Mouse (Mus musculus): ENCODE measurements at regions not wholly inside any gene's neighbourhood (a gene's known extent, or its start where the extent isn't known, plus 50 kb on each side); places are given as distances from the start of the nearest gene placed in this dataset.

DNA sequence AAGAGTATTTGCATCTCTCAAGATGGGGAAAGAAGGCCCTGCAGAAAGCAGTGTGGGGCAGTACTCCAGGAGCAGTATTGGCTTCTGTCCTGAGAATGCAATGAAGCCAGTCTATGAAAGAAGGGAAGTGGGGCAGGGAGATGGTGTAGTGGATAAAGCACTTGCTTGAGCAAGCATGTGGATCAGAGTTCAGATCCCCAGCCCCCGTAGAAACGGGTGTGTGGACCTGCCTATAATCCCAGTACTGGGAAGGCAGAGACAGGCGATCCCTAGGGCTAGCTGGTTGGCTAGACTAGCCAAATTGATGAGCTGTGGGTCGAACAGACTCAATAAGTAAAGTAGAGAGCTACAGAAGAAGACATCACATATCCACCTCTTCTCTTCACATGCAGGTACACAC, 211.6 kb downstream of the Mex3b start:
- no peak for ATAC-seq (ENCODE audit: low read depth)
- Histone ChIP-seq H3K27ac (ENCODE audit: low read length) (no peak overlapping the region), H3K4me3 (ENCODE audit: low read depth, low read length) (no peak overlapping the region), H3K9ac (ENCODE audit: low read depth, low read length) (no peak overlapping the region), H3K9me3 (replicated peaks; ENCODE audit: control insufficient read depth, low read length) (no peaks in the 10 kb centered on the region), H3K4me1 (ENCODE audit: control insufficient read depth, low read depth, low read length) (no peaks in the 10 kb centered on the region; the same call in 1 of the 2 replicates), H3K36me3 (ENCODE audit: control insufficient read depth, insufficient read depth) (no peaks in the 10 kb centered on the region), H3K27me3 (ENCODE audit: control insufficient read depth, insufficient read depth, low read depth, low read length) (no peaks in the 10 kb centered on the region), H3K4me2 (ENCODE audit: low read depth, low read length) (no peak overlapping the region)
- WGBS (ENCODE audit: insufficient replicate concordance): 49% methylated on average over 4 of the region's 4 CpGs

DNA sequence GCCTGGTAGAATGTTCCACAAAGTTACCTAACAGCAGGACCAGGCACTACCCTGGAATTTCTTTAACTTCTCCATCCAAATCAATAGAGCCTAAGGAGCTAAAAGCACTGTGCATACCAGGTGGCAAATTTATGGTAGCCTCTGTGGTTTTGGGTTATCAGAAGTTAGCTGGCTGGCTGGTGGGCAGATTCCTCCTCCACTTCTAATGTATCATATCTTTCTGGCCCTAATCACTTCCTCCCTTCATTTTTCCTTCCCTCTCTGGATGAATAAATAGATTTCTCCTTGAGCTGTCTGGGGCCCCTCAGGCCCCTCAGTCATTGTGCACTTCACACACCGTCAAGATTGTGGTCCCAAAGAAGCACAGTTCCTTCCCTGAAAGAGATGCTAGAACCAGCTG, 212.7 kb downstream of the Mex3b start:
- H3K27ac ChIP-seq (ENCODE audit: low read length): no peak overlapping the region
- H3K9me3 ChIP-seq (replicated peaks; ENCODE audit: control insufficient read depth, low read length): no peaks in the 10 kb centered on the region
- H3K4me1 ChIP-seq (ENCODE audit: control insufficient read depth, low read depth, low read length): no peaks in the 10 kb centered on the region
- no peaks in the 10 kb centered on the region for H3K27me3 ChIP-seq (ENCODE audit: control insufficient read depth, insufficient read depth, low read depth, low read length)
- H3K4me3 ChIP-seq (ENCODE audit: low read depth, low read length): no peak overlapping the region
- 20% methylated on average over 1 of the region's 1 CpGs for WGBS (ENCODE audit: insufficient replicate concordance)
- no peak overlapping the region for H3K4me2 ChIP-seq (ENCODE audit: low read depth, low read length)
- H3K9ac ChIP-seq (ENCODE audit: low read depth, low read length): no peak overlapping the region
- no peak for ATAC-seq (ENCODE audit: low read depth)
- no peaks in the 10 kb centered on the region for H3K36me3 ChIP-seq (ENCODE audit: control insufficient read depth, insufficient read depth)

DNA sequence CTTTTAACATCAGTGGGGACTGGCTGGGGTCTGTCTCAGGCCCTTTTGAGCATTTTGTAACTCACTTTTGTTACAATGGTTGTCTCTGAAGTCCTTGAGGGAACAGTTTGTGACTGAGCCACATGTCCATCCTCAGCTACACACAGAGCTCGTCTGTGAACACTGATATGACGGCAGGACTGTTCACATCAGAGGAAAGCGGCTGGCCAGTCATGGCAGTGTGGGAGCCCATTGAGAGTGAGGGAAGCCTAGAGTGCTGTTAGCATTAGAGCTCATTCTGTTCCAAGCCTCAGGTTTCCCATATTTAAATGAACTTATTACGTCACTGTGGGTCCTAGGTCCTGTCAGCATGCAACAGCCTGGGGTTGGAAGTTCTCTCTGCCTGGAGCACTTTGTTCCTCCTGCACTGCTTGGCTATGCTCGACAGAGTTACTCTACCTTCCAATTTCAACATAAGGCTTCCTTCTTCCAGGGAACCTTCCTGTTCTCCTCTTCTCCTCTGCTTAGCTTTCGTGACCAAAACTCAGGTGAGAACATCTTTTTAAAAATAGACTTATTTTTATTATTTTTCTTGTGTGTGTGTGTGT, 217.5 kb downstream of the Mex3b start:
- Histone ChIP-seq H3K4me3 (ENCODE audit: low read depth, low read length) (no peak overlapping the region), H3K4me2 (ENCODE audit: low read depth, low read length) (no peak overlapping the region), H3K9ac (ENCODE audit: low read depth, low read length) (no peak overlapping the region), H3K9me3 (replicated peaks; ENCODE audit: control insufficient read depth, low read length) (no peaks in the 10 kb centered on the region), H3K27ac (ENCODE audit: low read length) (no peak overlapping the region), H3K4me1 (ENCODE audit: control insufficient read depth, low read depth, low read length) (no peaks in the 10 kb centered on the region), H3K36me3 (ENCODE audit: control insufficient read depth, insufficient read depth) (no peaks in the 10 kb centered on the region), H3K27me3 (ENCODE audit: control insufficient read depth, insufficient read depth, low read depth, low read length) (no peaks in the 10 kb centered on the region)
- WGBS (ENCODE audit: insufficient replicate concordance): 29% methylated on average over 6 of the region's 6 CpGs
- ATAC-seq (ENCODE audit: low read depth): no peak

DNA sequence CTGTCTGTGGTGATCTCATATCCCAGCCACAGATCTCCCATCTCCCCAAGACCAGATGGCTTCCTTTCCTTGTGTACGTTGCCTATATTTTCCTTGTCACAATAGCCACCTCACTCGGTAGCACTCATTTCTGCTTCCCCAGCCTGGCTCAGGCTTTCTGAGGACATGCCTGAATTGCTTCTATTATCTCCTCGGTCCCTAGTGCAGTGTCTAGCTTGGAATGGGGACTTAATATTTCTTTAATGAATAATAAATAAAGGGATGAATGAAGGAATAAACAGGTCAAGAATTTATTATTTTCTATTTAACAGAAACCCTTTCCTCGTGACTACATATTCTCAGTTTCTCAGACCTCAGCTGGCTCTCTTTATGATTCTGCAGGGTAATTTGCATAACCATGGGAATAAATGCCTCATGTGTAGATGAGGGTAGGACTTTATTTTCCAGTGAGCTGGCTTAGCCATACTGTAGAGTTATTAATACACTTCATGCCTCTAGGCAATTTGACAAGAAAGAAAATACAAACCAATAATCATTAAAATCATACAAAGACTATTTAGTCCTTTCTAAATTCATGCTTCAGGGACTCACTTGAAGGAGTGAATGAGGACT, 218.5 kb downstream of the Mex3b start:
- Histone ChIP-seq H3K27ac (ENCODE audit: low read length) (no peak overlapping the region), H3K36me3 (ENCODE audit: control insufficient read depth, insufficient read depth) (no peaks in the 10 kb centered on the region), H3K9me3 (replicated peaks; ENCODE audit: control insufficient read depth, low read length) (no peaks in the 10 kb centered on the region), H3K4me3 (ENCODE audit: low read depth, low read length) (no peak overlapping the region), H3K4me2 (ENCODE audit: low read depth, low read length) (no peak overlapping the region), H3K27me3 (ENCODE audit: control insufficient read depth, insufficient read depth, low read depth, low read length) (no peaks in the 10 kb centered on the region), H3K4me1 (ENCODE audit: control insufficient read depth, low read depth, low read length) (no peaks in the 10 kb centered on the region), H3K9ac (ENCODE audit: low read depth, low read length) (no peak overlapping the region)
- ATAC-seq (ENCODE audit: low read depth): no peak
- 43% methylated on average over 4 of the region's 4 CpGs for WGBS (ENCODE audit: insufficient replicate concordance)

DNA sequence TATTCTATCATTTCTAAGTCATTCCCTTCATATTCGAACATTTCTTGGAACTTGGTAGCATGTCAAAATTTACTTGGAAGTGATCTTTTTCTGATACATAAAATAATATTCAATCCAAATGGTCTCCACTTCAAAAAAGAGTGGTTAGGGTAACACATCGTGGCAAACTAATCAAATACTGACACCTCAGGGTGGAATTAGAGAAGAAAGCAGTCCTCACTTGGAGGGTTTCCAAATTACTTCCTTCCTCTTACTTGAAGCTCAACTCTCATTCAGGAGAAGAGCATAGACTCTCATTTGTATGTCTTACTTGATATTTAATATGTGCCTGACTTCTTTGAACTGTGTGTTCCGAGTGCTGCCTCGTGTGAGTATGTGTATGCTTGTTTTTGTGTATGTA, 220.3 kb downstream of the Mex3b start:
- no peak overlapping the region for H3K4me3 ChIP-seq (ENCODE audit: low read depth, low read length)
- no peaks in the 10 kb centered on the region for H3K4me1 ChIP-seq (ENCODE audit: control insufficient read depth, low read depth, low read length)
- H3K9ac ChIP-seq (ENCODE audit: low read depth, low read length): no peak overlapping the region
- H3K9me3 ChIP-seq (replicated peaks; ENCODE audit: control insufficient read depth, low read length): no peaks in the 10 kb centered on the region
- no peaks in the 10 kb centered on the region for H3K36me3 ChIP-seq (ENCODE audit: control insufficient read depth, insufficient read depth)
- H3K4me2 ChIP-seq (ENCODE audit: low read depth, low read length): no peak overlapping the region
- ATAC-seq (ENCODE audit: low read depth): no peak
- H3K27me3 ChIP-seq (ENCODE audit: control insufficient read depth, insufficient read depth, low read depth, low read length): no peaks in the 10 kb centered on the region
- no peak overlapping the region for H3K27ac ChIP-seq (ENCODE audit: low read length)
- WGBS (ENCODE audit: insufficient replicate concordance): 36% methylated on average over 4 of the region's 4 CpGs

DNA sequence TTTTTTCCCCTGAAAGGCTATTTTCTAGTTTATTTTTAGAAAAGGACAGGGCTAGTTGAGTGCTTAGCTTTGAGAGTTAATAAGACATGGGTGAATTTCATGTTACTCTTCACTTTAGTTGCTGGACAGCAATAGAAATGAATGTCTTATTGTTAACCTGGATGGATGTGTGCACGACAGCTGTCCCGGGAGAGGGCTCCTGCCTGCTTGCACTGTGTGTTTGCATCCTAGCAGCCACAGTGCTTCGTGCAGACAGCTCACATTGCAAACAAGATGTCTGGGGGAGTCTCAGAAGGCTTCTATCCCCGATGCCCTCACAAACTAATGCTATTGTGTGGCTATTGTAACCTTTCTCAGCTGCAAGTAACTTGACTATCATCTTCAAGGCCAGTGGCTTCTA, 221.0 kb downstream of the Mex3b start:
- no peaks in the 10 kb centered on the region for H3K4me1 ChIP-seq (ENCODE audit: control insufficient read depth, low read depth, low read length)
- H3K9me3 ChIP-seq (replicated peaks; ENCODE audit: control insufficient read depth, low read length): no peaks in the 10 kb centered on the region
- H3K9ac ChIP-seq (ENCODE audit: low read depth, low read length): no peak overlapping the region
- WGBS (ENCODE audit: insufficient replicate concordance): 49% methylated on average over 4 of the region's 4 CpGs
- no peak overlapping the region for H3K4me3 ChIP-seq (ENCODE audit: low read depth, low read length)
- ATAC-seq (ENCODE audit: low read depth): no peak
- H3K27ac ChIP-seq (ENCODE audit: low read length): no peak overlapping the region
- no peak overlapping the region for H3K4me2 ChIP-seq (ENCODE audit: low read depth, low read length)
- no peaks in the 10 kb centered on the region for H3K27me3 ChIP-seq (ENCODE audit: control insufficient read depth, insufficient read depth, low read depth, low read length)
- no peaks in the 10 kb centered on the region for H3K36me3 ChIP-seq (ENCODE audit: control insufficient read depth, insufficient read depth)

DNA sequence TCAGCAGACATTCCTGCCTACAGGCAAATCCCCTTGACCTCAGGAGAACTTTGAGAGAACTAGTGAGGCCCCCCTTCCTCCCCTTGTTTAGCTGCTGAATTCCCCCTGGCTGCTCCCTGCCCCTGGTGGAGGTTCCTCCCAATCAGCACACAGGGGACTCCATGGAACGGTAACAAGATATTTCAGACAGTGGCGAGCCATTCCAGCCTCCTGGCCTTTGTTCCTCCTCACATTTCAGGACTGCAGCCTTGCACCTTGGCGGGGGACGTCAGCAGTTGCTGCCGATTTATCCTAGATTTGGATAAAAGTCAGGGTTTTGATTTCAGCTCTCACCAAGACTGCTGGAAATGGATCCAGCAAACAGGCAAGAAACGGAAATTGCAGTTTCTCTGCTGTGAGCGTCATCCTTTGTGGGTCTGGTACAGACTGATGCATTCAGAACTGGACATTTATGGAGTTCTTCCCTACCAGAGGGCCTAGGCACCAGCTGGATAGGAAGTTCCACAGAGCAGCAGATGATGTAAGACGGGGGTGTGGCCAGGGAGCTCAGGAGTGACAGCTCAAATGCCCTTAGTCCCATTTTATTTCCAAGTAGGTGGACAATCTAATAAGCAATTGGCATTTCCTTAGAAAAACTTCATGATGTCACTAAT, 222.3 kb downstream of the Mex3b start:
- no peak for ATAC-seq (ENCODE audit: low read depth)
- no peak overlapping the region for H3K4me2 ChIP-seq (ENCODE audit: low read depth, low read length)

DNA sequence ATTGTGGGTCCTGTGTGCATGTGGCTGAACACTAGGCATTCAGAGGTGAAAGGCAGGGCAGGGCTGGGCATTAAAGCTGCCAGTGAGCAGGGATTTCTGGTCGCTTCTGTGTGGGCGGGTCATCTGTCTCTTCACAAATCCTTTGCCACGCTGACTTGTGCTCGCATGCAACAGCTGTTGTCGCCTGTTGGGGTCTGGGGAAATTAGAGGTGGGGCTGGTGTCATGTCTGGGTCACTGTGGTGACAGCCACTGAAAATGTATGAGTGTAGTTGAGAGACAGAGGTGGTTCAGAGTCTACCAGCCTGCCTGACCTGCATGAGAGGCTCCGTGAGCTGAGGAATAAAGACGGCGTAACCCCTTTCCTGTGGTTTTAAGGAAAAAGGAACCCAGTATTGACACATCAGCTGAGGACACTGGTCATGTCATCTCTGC, 226.8 kb downstream of the Mex3b start:
- ATAC-seq (ENCODE audit: low read depth): no peak
- Histone ChIP-seq H3K4me3 (ENCODE audit: low read depth, low read length) (no peak overlapping the region), H3K4me2 (ENCODE audit: low read depth, low read length) (no peak overlapping the region), H3K27ac (ENCODE audit: low read length) (no peak overlapping the region), H3K9ac (ENCODE audit: low read depth, low read length) (no peak overlapping the region), H3K4me1 (ENCODE audit: control insufficient read depth, low read depth, low read length) (no peaks in the 10 kb centered on the region), H3K9me3 (replicated peaks; ENCODE audit: control insufficient read depth, low read length) (no peaks in the 10 kb centered on the region), H3K36me3 (ENCODE audit: control insufficient read depth, insufficient read depth) (no peaks in the 10 kb centered on the region), H3K27me3 (ENCODE audit: control insufficient read depth, insufficient read depth, low read depth, low read length) (no peaks in the 10 kb centered on the region)
- 23% methylated on average over 8 of the region's 8 CpGs for WGBS (ENCODE audit: insufficient replicate concordance)

More for the DNA sequence above, 222.3 kb downstream of the Mex3b start:
- Histone ChIP-seq H3K27me3 (ENCODE audit: control insufficient read depth, insufficient read depth, low read depth, low read length) (no peaks in the 10 kb centered on the region), H3K9ac (ENCODE audit: low read depth, low read length) (no peak overlapping the region), H3K36me3 (ENCODE audit: control insufficient read depth, insufficient read depth) (no peaks in the 10 kb centered on the region), H3K27ac (ENCODE audit: low read length) (no peak overlapping the region), H3K4me3 (ENCODE audit: low read depth, low read length) (no peak overlapping the region), H3K4me1 (ENCODE audit: control insufficient read depth, low read depth, low read length) (no peaks in the 10 kb centered on the region), H3K9me3 (replicated peaks; ENCODE audit: control insufficient read depth, low read length) (no peaks in the 10 kb centered on the region)
- WGBS (ENCODE audit: insufficient replicate concordance): 37% methylated on average over 8 of the region's 8 CpGs

DNA sequence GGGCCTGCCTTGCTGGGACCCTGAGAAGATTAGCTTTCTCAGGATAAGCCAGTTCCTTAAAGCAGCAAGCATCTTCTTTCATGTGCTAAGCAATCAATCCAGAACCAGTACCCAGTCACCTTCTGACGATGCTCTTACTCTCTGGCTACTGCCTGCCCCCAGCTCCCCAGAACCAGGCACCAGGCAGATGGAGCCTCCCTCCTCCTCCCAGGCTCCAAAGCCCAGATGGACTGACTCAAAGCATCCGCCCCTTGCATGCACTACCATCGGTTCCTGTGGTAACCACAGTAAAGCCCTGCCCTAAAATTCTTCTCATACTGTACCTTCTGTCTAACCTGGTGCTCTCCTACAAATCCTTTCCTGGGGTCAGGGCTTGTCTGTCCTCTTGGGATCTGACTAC, 227.8 kb downstream of the Mex3b start:
- H3K4me3 ChIP-seq (ENCODE audit: low read depth, low read length): no peak overlapping the region
- no peak overlapping the region for H3K9ac ChIP-seq (ENCODE audit: low read depth, low read length)
- WGBS (ENCODE audit: insufficient replicate concordance): 53% methylated on average over 3 of the region's 3 CpGs
- no peaks in the 10 kb centered on the region for H3K27me3 ChIP-seq (ENCODE audit: control insufficient read depth, insufficient read depth, low read depth, low read length)
- H3K9me3 ChIP-seq (replicated peaks; ENCODE audit: control insufficient read depth, low read length): no peaks in the 10 kb centered on the region
- ATAC-seq (ENCODE audit: low read depth): no peak
- no peak overlapping the region for H3K27ac ChIP-seq (ENCODE audit: low read length)
- no peak overlapping the region for H3K4me2 ChIP-seq (ENCODE audit: low read depth, low read length)
- H3K4me1 ChIP-seq (ENCODE audit: control insufficient read depth, low read depth, low read length): no peaks in the 10 kb centered on the region
- no peaks in the 10 kb centered on the region for H3K36me3 ChIP-seq (ENCODE audit: control insufficient read depth, insufficient read depth)

All from liver, embryonic 16.5 days (tissue).